Mouse (Mus musculus): ENCODE measurements around the gene Fgfr2. TPM values are rescaled to one million over a fixed set of nuclear protein-coding genes. Genes with fewer than 3 reads are reported as not detected.

Gene Fgfr2
- polyA plus RNA-seq, 1 experiment from 2014 or later, result 93.6 TPM

DNA sequence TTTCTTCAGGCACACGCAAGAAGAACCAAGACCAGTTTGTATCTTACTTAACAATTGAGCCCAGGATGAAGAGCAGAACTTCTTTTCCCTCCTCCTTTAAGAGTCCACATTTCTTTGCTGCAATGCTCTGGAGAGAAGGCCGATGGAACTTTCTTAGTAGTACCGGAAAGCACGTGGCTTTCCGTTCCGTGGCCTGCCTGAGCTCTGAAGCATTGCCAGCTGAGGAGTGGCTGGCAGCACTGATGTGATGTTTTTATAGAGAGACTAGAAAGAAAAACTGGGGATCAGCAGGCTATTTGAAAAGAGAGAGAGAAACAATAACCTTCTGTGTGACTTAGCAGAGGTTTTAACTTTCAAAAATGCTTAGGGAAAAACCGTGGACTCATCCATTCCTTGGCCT, 1031.6 kb downstream of the Fgfr2 start:
- Histone ChIP-seq H3K4me2 (ENCODE audit: low read depth, low read length, severe bottlenecking) (no peak overlapping the region), H3K36me3 (ENCODE audit: control insufficient read depth, insufficient read depth, low read length) (no peaks in the 10 kb centered on the region), H3K9ac (ENCODE audit: low read length) (no peak overlapping the region), H3K27me3 (ENCODE audit: control insufficient read depth, insufficient read depth, low read length) (no peaks in the 10 kb centered on the region), H3K4me3 (ENCODE audit: low read depth, low read length) (no peak overlapping the region), H3K9me3 (ENCODE audit: control insufficient read depth, low read length) (no peaks in the 10 kb centered on the region), H3K27ac (ENCODE audit: low read depth, low read length) (no peak overlapping the region), H3K4me1 (replicated peaks; ENCODE audit: control insufficient read depth, insufficient read depth, low read length) (no peaks in the 10 kb centered on the region)
- ATAC-seq (replicated peaks; ENCODE audit: low FRiP score) (no peak), DNase-seq (ENCODE audit: low spot score) (no peak)
- 93% methylated on average over 7 of the region's 7 CpGs for WGBS

DNA sequence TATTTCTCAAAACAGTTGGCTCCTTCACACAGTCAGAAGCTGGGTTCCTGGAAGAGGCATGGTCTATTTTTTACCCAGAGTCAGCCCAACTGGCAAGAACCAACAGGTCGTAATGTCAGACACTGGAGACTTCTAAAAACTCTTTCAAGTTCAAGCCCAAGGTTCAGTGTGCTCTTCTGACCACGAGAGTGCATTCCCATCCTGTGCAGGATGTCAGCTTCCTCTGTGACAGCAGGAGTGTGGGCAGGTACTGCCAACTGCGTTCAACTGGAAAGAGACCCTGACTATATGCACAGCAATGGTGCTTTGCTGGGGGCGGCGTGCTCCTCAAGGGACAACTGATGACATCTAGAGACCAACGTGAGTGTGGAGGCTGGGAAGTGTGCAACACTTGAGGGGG, 1034.5 kb downstream of the Fgfr2 start:
- Histone ChIP-seq H3K27me3 (ENCODE audit: control insufficient read depth, insufficient read depth, low read length) (no peaks in the 10 kb centered on the region), H3K4me3 (ENCODE audit: low read depth, low read length) (no peak overlapping the region), H3K9ac (ENCODE audit: low read length) (no peak overlapping the region), H3K36me3 (ENCODE audit: control insufficient read depth, insufficient read depth, low read length) (no peaks in the 10 kb centered on the region), H3K9me3 (ENCODE audit: control insufficient read depth, low read length) (no peaks in the 10 kb centered on the region), H3K4me2 (ENCODE audit: low read depth, low read length, severe bottlenecking) (no peak overlapping the region), H3K27ac (ENCODE audit: low read depth, low read length) (no peak overlapping the region), H3K4me1 (replicated peaks; ENCODE audit: control insufficient read depth, insufficient read depth, low read length) (no peaks in the 10 kb centered on the region)
- no peak for ATAC-seq (replicated peaks; ENCODE audit: low FRiP score)
- DNase-seq (ENCODE audit: low spot score), result no peak
- WGBS, result 82% methylated on average over 6 of the region's 6 CpGs

- Histone ChIP-seq H3K4me3 (ENCODE audit: low read depth, low read length) (no peak overlapping the region), H3K27me3 (ENCODE audit: control insufficient read depth, insufficient read depth, low read length) (no peaks in the 10 kb centered on the region), H3K4me2 (ENCODE audit: low read depth, low read length, severe bottlenecking) (no peak overlapping the region), H3K9me3 (ENCODE audit: control insufficient read depth, low read length) (no peaks in the 10 kb centered on the region), H3K36me3 (ENCODE audit: control insufficient read depth, insufficient read depth, low read length) (no peaks in the 10 kb centered on the region), H3K9ac (ENCODE audit: low read length) (no peak overlapping the region), H3K4me1 (replicated peaks; ENCODE audit: control insufficient read depth, insufficient read depth, low read length) (no peaks in the 10 kb centered on the region), H3K27ac (ENCODE audit: low read depth, low read length) (no peak overlapping the region)
- ATAC-seq (replicated peaks; ENCODE audit: low FRiP score) (no peak), DNase-seq (ENCODE audit: low spot score) (no peak)
- 84% methylated on average over 4 of the region's 4 CpGs for WGBS
Measured at GRCm38 (mm10) chr7:132088181-132088580, 1035.0 kb downstream of the Fgfr2 start.

DNA sequence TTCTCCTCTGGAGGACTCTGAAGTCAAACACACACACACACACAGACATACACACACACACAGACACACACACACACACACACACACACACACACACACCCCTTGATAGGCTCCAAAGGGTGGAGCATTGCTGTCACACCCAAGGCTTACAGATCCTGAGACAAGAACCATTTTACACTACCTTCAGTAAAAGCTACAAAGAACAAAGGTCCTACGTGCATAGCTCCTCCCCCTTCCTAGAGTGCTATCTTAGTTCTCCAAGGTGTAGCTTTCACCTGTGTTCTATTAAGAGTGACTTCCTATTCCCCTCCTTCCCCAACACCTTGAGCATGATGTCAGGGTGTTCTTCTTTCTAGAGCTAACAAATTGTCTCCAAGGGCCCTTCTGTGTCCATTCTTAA, 1047.3 kb downstream of the Fgfr2 start:
- Histone ChIP-seq H3K36me3 (ENCODE audit: control insufficient read depth, insufficient read depth, low read length) (no peaks in the 10 kb centered on the region), H3K27me3 (ENCODE audit: control insufficient read depth, insufficient read depth, low read length) (no peaks in the 10 kb centered on the region), H3K9me3 (ENCODE audit: control insufficient read depth, low read length) (no peaks in the 10 kb centered on the region), H3K27ac (ENCODE audit: low read depth, low read length) (no peak overlapping the region), H3K4me1 (replicated peaks; ENCODE audit: control insufficient read depth, insufficient read depth, low read length) (no peaks in the 10 kb centered on the region), H3K9ac (ENCODE audit: low read length) (no peak overlapping the region), H3K4me2 (ENCODE audit: low read depth, low read length, severe bottlenecking) (no peak overlapping the region), H3K4me3 (ENCODE audit: low read depth, low read length) (no peak overlapping the region)
- 85% methylated on average over 1 of the region's 1 CpGs for WGBS
- DNase-seq (ENCODE audit: low spot score) (no peak), ATAC-seq (replicated peaks; ENCODE audit: low FRiP score) (no peak)

DNA sequence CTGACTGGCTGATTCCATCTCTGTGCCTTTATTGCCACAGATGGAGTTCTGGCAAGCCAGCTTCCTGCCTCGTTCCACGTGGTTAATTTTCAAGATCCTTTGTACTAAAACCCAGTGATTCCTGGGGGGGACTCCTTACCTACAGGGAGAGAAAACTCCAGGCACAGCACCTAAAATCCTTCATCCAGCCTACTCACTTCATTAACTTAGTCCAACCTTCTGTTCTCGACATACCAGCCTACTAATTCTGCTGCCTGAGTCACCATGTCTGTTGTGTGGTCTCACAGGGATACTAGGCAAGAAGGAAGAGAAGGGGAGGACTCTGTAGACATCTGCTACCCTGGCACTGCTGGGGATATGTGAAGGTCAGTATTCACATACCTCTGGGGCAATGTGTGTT, 1048.6 kb downstream of the Fgfr2 start:
- Histone ChIP-seq H3K27ac (ENCODE audit: low read depth, low read length) (no peak overlapping the region), H3K9ac (ENCODE audit: low read length) (no peak overlapping the region), H3K4me2 (ENCODE audit: low read depth, low read length, severe bottlenecking) (no peak overlapping the region), H3K36me3 (ENCODE audit: control insufficient read depth, insufficient read depth, low read length) (no peaks in the 10 kb centered on the region), H3K4me1 (replicated peaks; ENCODE audit: control insufficient read depth, insufficient read depth, low read length) (no peaks in the 10 kb centered on the region), H3K9me3 (ENCODE audit: control insufficient read depth, low read length) (no peaks in the 10 kb centered on the region), H3K27me3 (ENCODE audit: control insufficient read depth, insufficient read depth, low read length) (no peaks in the 10 kb centered on the region), H3K4me3 (ENCODE audit: low read depth, low read length) (no peak overlapping the region)
- ATAC-seq (replicated peaks; ENCODE audit: low FRiP score) (no peak), DNase-seq (ENCODE audit: low spot score) (no peak)
- 77% methylated on average over 3 of the region's 3 CpGs for WGBS

GRCm38 (mm10) chr7:132070877-132071625, 1052.1 kb downstream of the Fgfr2 start:
- H3K27me3 ChIP-seq (ENCODE audit: control insufficient read depth, insufficient read depth, low read length), result no peaks in the 10 kb centered on the region
- 93% methylated on average over 6 of the region's 6 CpGs for WGBS
- H3K4me2 ChIP-seq (ENCODE audit: low read depth, low read length, severe bottlenecking), result no peak overlapping the region
- no peak for DNase-seq (ENCODE audit: low spot score)
- H3K4me1 ChIP-seq (replicated peaks; ENCODE audit: control insufficient read depth, insufficient read depth, low read length), result no peaks in the 10 kb centered on the region
- H3K9ac ChIP-seq (ENCODE audit: low read length), result no peak overlapping the region
- no peak overlapping the region for H3K27ac ChIP-seq (ENCODE audit: low read depth, low read length)
- H3K4me3 ChIP-seq (ENCODE audit: low read depth, low read length), result no peak overlapping the region
- H3K36me3 ChIP-seq (ENCODE audit: control insufficient read depth, insufficient read depth, low read length), result no peaks in the 10 kb centered on the region
- no peak for ATAC-seq (replicated peaks; ENCODE audit: low FRiP score)
- no peaks in the 10 kb centered on the region for H3K9me3 ChIP-seq (ENCODE audit: control insufficient read depth, low read length)

DNA sequence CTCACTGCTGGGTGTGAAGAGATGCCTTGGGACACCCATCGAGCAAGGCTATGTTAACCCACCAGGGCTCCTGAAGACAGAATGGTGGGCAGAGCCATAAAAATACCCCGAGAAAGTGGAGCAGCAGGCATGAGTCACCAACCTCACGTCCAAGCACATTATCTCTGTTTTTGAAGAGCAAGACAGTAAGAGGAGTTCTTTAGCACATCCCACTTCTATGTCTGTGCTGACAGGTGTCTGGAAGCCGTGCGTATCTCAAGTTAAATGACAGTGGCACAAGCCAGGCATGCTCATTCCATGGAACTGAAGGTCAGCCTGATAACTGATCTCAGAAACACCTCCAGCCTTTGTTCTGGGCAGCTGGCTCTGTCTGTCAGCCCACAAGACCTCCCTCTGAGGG, 1055.2 kb downstream of the Fgfr2 start:
- 87% methylated on average over 5 of the region's 5 CpGs for WGBS
- ATAC-seq (replicated peaks; ENCODE audit: low FRiP score), result no peak

DNA sequence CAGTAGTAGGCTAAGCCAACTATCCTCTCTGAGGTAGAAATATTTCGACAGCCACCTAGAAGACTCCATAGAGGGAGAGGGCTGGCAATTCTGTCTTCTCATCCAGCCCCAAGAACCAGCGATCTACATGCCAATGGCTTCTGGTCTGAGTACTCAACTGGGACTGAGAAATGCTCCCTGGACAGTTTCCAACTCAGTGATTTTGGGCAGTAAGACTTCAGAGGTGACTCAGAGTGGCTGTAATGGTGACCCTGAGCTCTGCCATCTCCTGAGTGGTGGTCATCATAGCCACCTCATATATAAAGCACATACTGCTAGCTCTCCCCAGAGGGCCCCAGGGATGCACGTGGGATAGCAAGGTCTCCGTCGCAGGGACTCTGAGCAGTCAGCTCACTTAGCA, 1055.6 kb downstream of the Fgfr2 start:
- no peaks in the 10 kb centered on the region for H3K4me1 ChIP-seq (replicated peaks; ENCODE audit: control insufficient read depth, insufficient read depth, low read length)
- WGBS, result 87% methylated on average over 5 of the region's 5 CpGs
- no peak for DNase-seq (ENCODE audit: low spot score)

More for the DNA sequence above, 1055.2 kb downstream of the Fgfr2 start:
- Histone ChIP-seq H3K9ac (ENCODE audit: low read length) (no peak overlapping the region), H3K9me3 (ENCODE audit: control insufficient read depth, low read length) (no peaks in the 10 kb centered on the region), H3K27me3 (ENCODE audit: control insufficient read depth, insufficient read depth, low read length) (no peaks in the 10 kb centered on the region), H3K27ac (ENCODE audit: low read depth, low read length) (no peak overlapping the region), H3K4me3 (ENCODE audit: low read depth, low read length) (no peak overlapping the region), H3K4me2 (ENCODE audit: low read depth, low read length, severe bottlenecking) (no peak overlapping the region), H3K36me3 (ENCODE audit: control insufficient read depth, insufficient read depth, low read length) (no peaks in the 10 kb centered on the region), H3K4me1 (replicated peaks; ENCODE audit: control insufficient read depth, insufficient read depth, low read length) (no peaks in the 10 kb centered on the region)
- DNase-seq (ENCODE audit: low spot score), result no peak

DNA sequence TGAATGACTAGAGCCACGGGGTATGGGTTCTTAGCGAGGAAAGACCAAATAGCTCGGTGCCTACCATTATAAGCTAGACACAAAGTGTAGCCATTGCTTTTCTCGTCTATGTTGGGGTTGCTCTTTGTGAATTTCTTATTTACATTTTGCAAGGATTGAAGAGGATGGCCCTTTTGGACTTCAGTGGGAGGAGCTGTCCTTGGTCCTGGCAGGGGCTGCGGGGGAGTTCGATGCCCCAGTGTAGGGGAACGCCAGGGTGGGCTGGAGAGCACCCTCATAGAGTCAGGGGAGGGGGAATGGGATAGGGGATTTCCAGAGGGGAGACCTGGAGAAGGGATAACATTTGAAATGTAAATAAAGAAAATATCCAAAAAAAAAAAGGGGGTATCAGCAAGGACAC, 1063.0 kb downstream of the Fgfr2 start:
- no peak overlapping the region for H3K27ac ChIP-seq (ENCODE audit: low read depth, low read length)
- H3K4me1 ChIP-seq (replicated peaks; ENCODE audit: control insufficient read depth, insufficient read depth, low read length), result no peaks in the 10 kb centered on the region
- no peaks in the 10 kb centered on the region for H3K9me3 ChIP-seq (ENCODE audit: control insufficient read depth, low read length)
- H3K4me2 ChIP-seq (ENCODE audit: low read depth, low read length, severe bottlenecking), result no peak overlapping the region
- no peak for DNase-seq (ENCODE audit: low spot score)
- ATAC-seq (replicated peaks; ENCODE audit: low FRiP score), result no peak
- no peaks in the 10 kb centered on the region for H3K36me3 ChIP-seq (ENCODE audit: control insufficient read depth, insufficient read depth, low read length)
- 80% methylated on average over 7 of the region's 7 CpGs for WGBS
- no peak overlapping the region for H3K9ac ChIP-seq (ENCODE audit: low read length)
- H3K4me3 ChIP-seq (ENCODE audit: low read depth, low read length), result no peak overlapping the region
- no peaks in the 10 kb centered on the region for H3K27me3 ChIP-seq (ENCODE audit: control insufficient read depth, insufficient read depth, low read length)

More for the DNA sequence above, 1055.6 kb downstream of the Fgfr2 start:
- no peaks in the 10 kb centered on the region for H3K36me3 ChIP-seq (ENCODE audit: control insufficient read depth, insufficient read depth, low read length)
- no peak overlapping the region for H3K4me2 ChIP-seq (ENCODE audit: low read depth, low read length, severe bottlenecking)
- H3K9ac ChIP-seq (ENCODE audit: low read length), result no peak overlapping the region
- H3K27me3 ChIP-seq (ENCODE audit: control insufficient read depth, insufficient read depth, low read length), result no peaks in the 10 kb centered on the region
- no peak overlapping the region for H3K27ac ChIP-seq (ENCODE audit: low read depth, low read length)
- H3K4me3 ChIP-seq (ENCODE audit: low read depth, low read length), result no peak overlapping the region
- no peak for ATAC-seq (replicated peaks; ENCODE audit: low FRiP score)
- no peaks in the 10 kb centered on the region for H3K9me3 ChIP-seq (ENCODE audit: control insufficient read depth, low read length)
